Mouse (Mus musculus) heart, postnatal 0 days (tissue): ENCODE measurements around the gene Abcc3.

Source experiments
- CTCF ChIP-seq: IDR thresholded peaks from 2 replicates; pipeline ENCODE4 v1.5.1; 2016; ENCODE audit warnings: antibody characterized with exemption, control low read depth, low read depth
- EP300 ChIP-seq: IDR thresholded peaks from 2 replicates; pipeline ENCODE4 v1.6.1; 2016; ENCODE audit warnings: antibody characterized with exemption, low read depth

- TF ChIP-seq CTCF (no peak), EP300 (no peak)
Observed at GRCm38 (mm10) chr11:94317014-94317413, 75.8 kb downstream of the Abcc3 start.
